Mouse (Mus musculus) intestine, postnatal 0 days (tissue): ENCODE results near the gene Coro7. TPM values are rescaled to one million over a fixed set of nuclear protein-coding genes. Genes with fewer than 3 reads are reported as not detected.

Experiments
- ATAC-seq: fragments of 200-750 bp; cut with Nextera tagmentation; 2 replicates; pipeline ENCODE4 v1.8.0; 2017; ENCODE audit warnings: mild to moderate bottlenecking, moderate TSS enrichment, moderate library complexity
- H3K27ac ChIP-seq: fragments of 300-500 bp; sonication (generic); 2 replicates; pipeline ENCODE4 v1.5.1; 2014; ENCODE audit warnings: mild to moderate bottlenecking, low read depth, low read length, moderate library complexity
- H3K27me3 ChIP-seq: fragments of 300-500 bp; sonication (generic); replicated peaks from 2 replicates; pipeline ENCODE4 v1.6.1; 2014; ENCODE audit warnings: low read length, mixed read lengths; ENCODE audit not compliant: control insufficient read depth, insufficient read depth
- H3K36me3 ChIP-seq: fragments of 300-500 bp; sonication (generic); 2 replicates; pipeline ENCODE4 v1.6.1; 2014; ENCODE audit warnings: mild to moderate bottlenecking, moderate library complexity; ENCODE audit not compliant: control insufficient read depth, insufficient read depth
- H3K4me1 ChIP-seq: fragments of 300-500 bp; sonication (generic); replicated peaks from 2 replicates; pipeline ENCODE4 v1.6.1; 2014; ENCODE audit warnings: antibody characterized with exemption, low read length, mixed read lengths; ENCODE audit not compliant: control insufficient read depth, insufficient read depth
- H3K4me2 ChIP-seq: fragments of 300-500 bp; sonication (generic); replicated peaks from 2 replicates; pipeline ENCODE4 v1.6.1; 2014; ENCODE audit warnings: low read depth, mild to moderate bottlenecking, moderate library complexity
- H3K4me3 ChIP-seq: fragments of 300-500 bp; sonication (generic); 2 replicates; pipeline ENCODE4 v1.5.1; 2014; ENCODE audit warnings: low read depth, low read length
- H3K9ac ChIP-seq: fragments of 300-500 bp; sonication (generic); 2 replicates; pipeline ENCODE4 v1.6.1; 2014; ENCODE audit warnings: mild to moderate bottlenecking, low read depth, low read length
- H3K9me3 ChIP-seq: fragments of 300-500 bp; sonication (generic); 2 replicates; pipeline ENCODE4 v1.6.1; 2016; ENCODE audit warnings: mixed run types; ENCODE audit not compliant: control insufficient read depth
- CTCF ChIP-seq: sonication (generic); IDR thresholded peaks from 2 replicates; pipeline ENCODE4 v1.5.1; 2016; ENCODE audit warnings: low read depth, mild to moderate bottlenecking, control low read depth, antibody characterized with exemption, moderate library complexity
- WGBS: fragments of 180-500 bp; shearing (Covaris S2); extraction: QIAGEN DNeasy Blood & Tissue Kit; methylation state at CpG from one replicate; pipeline ENCODE4 v1.1.7; 2014; 5-methylcytosine and 5-hydroxymethylcytosine counted together
- polyA plus RNA-seq: library from polyadenylated mRNA; unstranded; fragments of >200 nt; fragmentation: Nextera tagmentation; extraction: Ambion mirVana; gene quantifications from 2 replicates; pipeline ENCODE4 v1.2.1, GENCODE M21; 2015

Gene Coro7
- polyA plus RNA-seq: 25.3 and 27.5 TPM in 2 replicates

DNA sequence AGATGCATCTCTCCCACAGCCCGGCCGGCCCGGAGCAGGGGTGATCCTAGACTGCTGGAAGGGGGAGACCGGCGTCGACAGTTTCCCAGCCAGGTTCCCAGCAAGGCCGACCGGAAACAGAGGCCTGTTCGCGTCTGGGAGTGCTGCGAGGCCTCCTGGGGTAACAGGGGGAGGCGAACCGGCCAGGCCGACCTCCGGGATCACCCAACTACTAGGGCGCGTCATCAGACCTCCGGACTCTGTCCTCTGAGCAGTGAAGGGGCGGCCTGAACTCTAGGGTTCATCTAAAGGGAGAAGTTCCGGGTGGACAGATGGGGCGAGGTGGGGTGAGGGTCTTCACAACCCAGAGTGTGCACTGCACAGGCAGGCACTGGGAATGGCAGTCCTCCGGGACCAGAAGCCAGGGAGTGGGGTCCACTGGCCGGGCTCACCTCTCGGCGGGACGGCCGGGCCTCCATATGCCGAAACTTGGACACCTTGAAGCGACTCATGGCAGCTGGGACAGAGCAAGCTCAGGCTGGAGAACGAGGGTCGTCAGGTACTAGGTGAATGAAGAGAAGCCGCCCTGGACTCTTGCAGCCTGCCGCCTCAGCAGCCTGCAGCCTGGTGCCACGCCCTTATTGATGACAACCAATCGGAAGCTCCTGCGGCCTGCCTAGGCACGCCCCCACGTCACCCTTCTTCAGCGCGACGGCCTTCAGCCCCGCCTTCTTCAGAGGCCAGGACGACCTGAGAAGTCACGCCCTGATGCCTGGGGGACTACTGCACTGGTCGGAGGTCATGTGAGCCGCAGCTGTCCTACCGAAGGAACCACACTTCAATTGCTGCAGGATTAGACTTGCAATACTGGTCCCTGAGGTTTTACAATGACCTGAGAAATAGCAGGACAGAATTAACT, at the start of gene Coro7:
Gene Coro7, minus strand, starts transcription at position 657 of the 898 bp plus-strand sequence.
- no peaks in the 10 kb centered on the region for H3K27me3 ChIP-seq

DNA sequence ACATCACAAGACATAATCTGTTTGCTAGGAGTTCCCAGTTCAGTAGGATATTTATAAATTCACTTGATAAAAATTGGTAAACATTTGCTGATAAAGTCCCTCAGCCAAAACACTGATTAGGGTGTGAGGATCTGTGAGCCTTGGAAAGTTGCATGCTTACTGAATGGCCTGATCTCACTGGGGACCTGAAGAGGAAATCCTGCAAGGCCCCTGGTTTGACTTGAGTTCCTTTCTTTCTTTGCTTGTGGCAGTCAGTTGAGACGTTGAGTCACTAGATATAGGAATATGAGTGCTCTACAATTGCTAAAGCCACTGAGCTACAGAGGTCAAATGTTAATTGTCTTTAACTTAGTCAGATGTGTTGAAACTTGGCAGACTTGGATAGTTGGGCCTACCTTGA, 48.4 kb upstream of the Coro7 start:
- H3K9ac ChIP-seq: no peak overlapping the region
- H3K27me3 ChIP-seq: no peaks in the 10 kb centered on the region
- H3K4me1 ChIP-seq: no peaks in the 10 kb centered on the region
- no peak overlapping the region for H3K4me3 ChIP-seq
- no peak for TF ChIP-seq CTCF
- ATAC-seq: no peak
- 14% methylated on average over 1 of the region's 1 CpGs for WGBS
- no peak overlapping the region for H3K27ac ChIP-seq
- no peak overlapping the region for H3K4me2 ChIP-seq
- H3K9me3 ChIP-seq: no peaks in the 10 kb centered on the region
- H3K36me3 ChIP-seq: no peaks in the 10 kb centered on the region

More for the DNA sequence above, at the start of gene Coro7:
- H3K27ac ChIP-seq: peak within 1 kb of the TSS; percentile 87
- under 1% methylated on average over 47 of the region's 47 CpGs for WGBS
- TF ChIP-seq CTCF: no peak
- H3K9me3 ChIP-seq: no peaks in the 10 kb centered on the region
- peaks cover 15% of the 10 kb centered on the region; the same call in 1 of the 2 replicates for H3K36me3 ChIP-seq
- peak within 1 kb of the TSS; percentile 77 for H3K4me3 ChIP-seq
- H3K9ac ChIP-seq: peak within 1 kb of the TSS; percentile 62
- peak within 1 kb of the TSS; percentile 89 for H3K4me2 ChIP-seq
- peak; percentile 86 for ATAC-seq
- peaks cover 7% of the 10 kb centered on the region; the same call in 1 of the 2 replicates for H3K4me1 ChIP-seq

DNA sequence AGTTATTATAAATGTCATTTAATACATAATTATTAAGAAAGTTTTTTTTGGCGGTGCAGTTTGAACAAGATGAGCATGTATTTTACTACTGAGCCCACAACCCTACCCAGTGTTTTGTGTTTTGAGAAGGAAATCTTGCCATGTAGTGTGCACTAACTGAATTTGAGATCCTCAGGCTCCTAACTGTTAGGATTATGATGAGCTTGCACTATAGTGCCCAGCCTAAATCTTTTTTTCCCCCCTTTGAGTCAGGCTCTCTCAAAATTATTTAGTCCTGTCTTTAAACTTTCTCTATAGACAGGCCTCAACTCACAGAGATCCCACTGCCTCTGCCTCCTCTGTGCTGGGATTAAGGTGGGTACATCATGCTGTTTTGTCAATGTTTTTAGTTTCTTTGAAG, 47.9 kb upstream of the Coro7 start:
- Histone ChIP-seq H3K4me1 (no peaks in the 10 kb centered on the region), H3K4me2 (0 out of 2 replicates have a peak overlapping the region, but pooled peaks have one; percentile 18), H3K27me3 (no peaks in the 10 kb centered on the region), H3K9ac (no peak overlapping the region), H3K27ac (no peak overlapping the region), H3K9me3 (no peaks in the 10 kb centered on the region), H3K36me3 (no peaks in the 10 kb centered on the region), H3K4me3 (no peak overlapping the region)
- ATAC-seq: no peak
- TF ChIP-seq CTCF: no peak
- 93% methylated on average over 1 of the region's 1 CpGs for WGBS

DNA sequence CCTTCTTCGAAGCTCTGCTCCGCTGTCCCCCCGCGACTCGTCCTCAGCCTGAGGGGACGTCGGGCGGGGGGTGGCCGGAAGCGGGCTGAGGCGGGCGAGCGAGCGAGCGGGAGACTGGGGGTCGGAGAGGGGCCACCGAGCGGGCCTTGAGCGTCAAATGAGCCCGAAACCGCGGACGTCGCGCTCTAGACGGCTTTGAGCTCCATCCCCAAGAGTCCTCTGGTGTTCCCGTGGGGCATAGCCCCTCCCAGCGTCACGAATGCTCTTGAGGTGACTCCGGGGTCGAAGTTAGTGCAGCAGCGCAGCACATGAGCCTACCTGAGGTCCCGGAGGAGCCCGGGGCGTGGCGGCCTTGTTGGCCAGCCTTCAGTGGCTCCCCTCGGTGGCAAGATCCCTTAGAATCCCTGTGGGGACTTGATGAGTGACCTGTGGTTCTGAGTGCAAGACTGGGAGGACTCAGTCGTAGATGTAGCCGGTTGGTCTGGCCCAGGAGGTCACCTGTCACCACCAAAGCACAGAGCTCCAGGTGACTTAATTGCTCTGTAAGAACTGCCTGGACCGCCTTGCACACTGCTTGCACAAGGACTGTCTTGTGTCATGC, 47.1 kb upstream of the Coro7 start:
- H3K4me1 ChIP-seq: no peaks in the 10 kb centered on the region
- peak overlapping the region; percentile 86 for H3K4me2 ChIP-seq
- peak overlapping the region; percentile 88 for H3K9ac ChIP-seq
- peak overlapping the region; percentile 95 for H3K4me3 ChIP-seq
- under 1% methylated on average over 40 of the region's 40 CpGs for WGBS
- H3K9me3 ChIP-seq: no peaks in the 10 kb centered on the region
- H3K27me3 ChIP-seq: no peaks in the 10 kb centered on the region
- ATAC-seq: peak; percentile 79
- H3K27ac ChIP-seq: peak overlapping the region; percentile 84
- no peak for TF ChIP-seq CTCF
- H3K36me3 ChIP-seq: no peaks in the 10 kb centered on the region

DNA sequence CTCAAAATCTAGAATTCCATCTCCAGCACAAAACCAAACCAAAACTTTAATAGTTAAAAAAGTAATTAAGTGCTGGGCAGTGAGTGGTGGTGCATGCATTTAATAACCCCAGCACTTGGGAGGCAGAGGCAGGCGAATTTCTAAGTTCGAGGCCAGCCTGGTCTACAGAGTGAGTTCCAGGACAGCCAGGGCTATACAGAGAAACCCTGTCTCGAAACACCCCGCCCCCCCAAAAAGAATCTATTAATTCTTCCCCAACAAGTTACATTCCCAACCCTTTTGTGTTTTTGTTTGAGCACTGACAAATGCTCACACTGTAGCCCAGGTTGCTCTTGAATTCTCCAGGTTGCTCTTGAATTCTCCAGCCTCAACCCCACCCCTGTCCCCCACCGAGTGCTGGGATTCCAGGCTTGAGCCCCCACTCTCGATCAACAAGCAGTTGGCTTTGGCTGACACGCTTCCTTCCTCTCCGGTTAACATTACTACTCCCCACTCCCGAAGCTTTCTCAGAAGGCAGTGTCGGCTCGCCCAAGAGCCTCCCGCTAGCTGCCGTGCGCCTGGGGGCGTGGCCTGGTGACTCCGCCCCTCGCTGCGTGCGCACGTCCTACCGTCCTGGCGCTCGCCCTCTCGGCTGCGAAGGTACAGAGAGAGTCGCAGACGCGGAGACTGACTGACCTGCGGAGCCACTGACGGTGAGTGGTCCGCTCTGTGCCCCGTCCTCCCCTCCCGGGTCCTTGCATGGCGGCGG, 46.4 kb upstream of the Coro7 start, which contains the start of gene Hmox2:
Gene Hmox2, plus strand, starts transcription at position 582 of the 748 bp plus-strand sequence.
- Histone ChIP-seq H3K36me3 (no peaks in the 10 kb centered on the region), H3K9me3 (no peaks in the 10 kb centered on the region), H3K27ac (peak within 1 kb of the TSS; percentile 84), H3K4me2 (peak within 1 kb of the TSS; percentile 86), H3K4me1 (no peaks in the 10 kb centered on the region), H3K9ac (peak within 1 kb of the TSS; percentile 88), H3K4me3 (peak within 1 kb of the TSS; percentile 95), H3K27me3 (no peaks in the 10 kb centered on the region)
- no peak for TF ChIP-seq CTCF
- peak; percentile 93 for ATAC-seq
- 5% methylated on average over 35 of the region's 35 CpGs for WGBS

DNA sequence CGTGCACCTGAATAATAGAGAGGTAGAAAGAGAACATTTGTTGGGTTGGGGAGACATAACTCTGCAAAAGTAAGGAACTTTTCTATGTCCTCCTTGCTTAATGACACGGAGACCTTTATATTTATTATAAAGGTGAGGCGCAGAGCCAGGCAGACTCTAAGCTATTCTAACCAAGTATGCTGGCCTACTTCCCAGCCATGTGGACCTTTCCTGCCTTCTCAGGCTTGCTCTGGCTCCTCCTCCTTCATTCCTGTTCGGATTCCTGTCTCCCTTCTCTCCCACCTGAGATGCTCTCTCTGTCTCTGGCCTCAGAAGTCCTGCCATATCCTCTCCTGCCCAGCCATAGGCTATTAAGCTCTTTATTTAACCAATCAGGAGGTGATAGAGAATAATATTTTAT, 45.7 kb upstream of the Coro7 start:
- H3K4me3 ChIP-seq: no peak overlapping the region
- no peak overlapping the region for H3K9ac ChIP-seq
- H3K9me3 ChIP-seq: no peaks in the 10 kb centered on the region
- 77% methylated on average over 4 of the region's 4 CpGs for WGBS
- H3K4me1 ChIP-seq: no peaks in the 10 kb centered on the region
- H3K36me3 ChIP-seq: no peaks in the 10 kb centered on the region
- H3K27me3 ChIP-seq: no peaks in the 10 kb centered on the region
- H3K4me2 ChIP-seq: no peak overlapping the region
- no peak for ATAC-seq
- no peak overlapping the region for H3K27ac ChIP-seq
- TF ChIP-seq CTCF: no peak
